Mouse (Mus musculus) olfactory bulb, adult 2 months (tissue): ENCODE results near the gene Acvr1b.

Experiments
- CTCF ChIP-seq: fragments of 200-500 bp; IDR thresholded peaks from 2 replicates; pipeline ENCODE4 v1.5.1; 2012; ENCODE audit warnings: low read depth, mild to moderate bottlenecking, low read length, moderate library complexity; ENCODE audit not compliant: insufficient read depth
- POLR2A ChIP-seq: fragments of 200-500 bp; IDR thresholded peaks from 2 replicates; pipeline ENCODE4 v1.6.1; 2012; ENCODE audit warnings: mild to moderate bottlenecking, low read depth, low read length, moderate library complexity; ENCODE audit not compliant: insufficient read depth

GRCm38 (mm10) chr15:101216036-101216435 is 42.2 kb downstream of the Acvr1b start:
- TF ChIP-seq CTCF (no peak), POLR2A (no peak)
